Mouse (Mus musculus): ENCODE data around the gene Apaf1. TPM values are rescaled to one million over a fixed set of nuclear protein-coding genes. Genes with fewer than 3 reads are reported as not detected.

Gene Apaf1
- polyA plus RNA-seq, 1 experiment from 2014 or later, result 35.9 TPM

DNA sequence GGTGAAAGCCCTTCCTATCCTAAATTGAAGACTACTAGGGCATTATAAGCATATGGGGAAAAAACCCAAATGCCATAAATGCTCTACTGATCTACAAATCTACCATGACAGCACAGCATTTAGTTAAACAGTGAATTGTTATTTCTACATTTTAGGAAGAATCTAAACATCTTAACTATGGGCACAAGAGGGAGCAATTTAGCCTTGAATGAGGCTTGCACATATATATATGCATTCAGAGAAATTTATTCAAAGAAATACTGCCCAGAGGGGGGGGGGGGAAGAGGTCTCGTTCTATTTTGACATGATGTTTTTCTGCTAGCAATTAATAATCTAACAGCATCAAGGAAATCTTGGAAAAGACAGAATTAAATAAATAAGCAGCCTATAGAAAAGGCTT is 10.8 kb downstream of the Apaf1 start:
- no peaks in the 10 kb centered on the region for H3K4me1 ChIP-seq
- no peaks in the 10 kb centered on the region for H3K27me3 ChIP-seq
- no peak overlapping the region for H3K9ac ChIP-seq
- peaks cover 30% of the 10 kb centered on the region for H3K36me3 ChIP-seq
- no peaks in the 10 kb centered on the region for H3K9me3 ChIP-seq (replicated peaks)
- H3K4me3 ChIP-seq, result no peak overlapping the region
- H3K4me2 ChIP-seq (replicated peaks), result no peak overlapping the region
- H3K27ac ChIP-seq, result no peak overlapping the region
- 64% methylated on average over 1 of the region's 1 CpGs for WGBS
- ATAC-seq (ENCODE audit: low FRiP score), result no peak

DNA sequence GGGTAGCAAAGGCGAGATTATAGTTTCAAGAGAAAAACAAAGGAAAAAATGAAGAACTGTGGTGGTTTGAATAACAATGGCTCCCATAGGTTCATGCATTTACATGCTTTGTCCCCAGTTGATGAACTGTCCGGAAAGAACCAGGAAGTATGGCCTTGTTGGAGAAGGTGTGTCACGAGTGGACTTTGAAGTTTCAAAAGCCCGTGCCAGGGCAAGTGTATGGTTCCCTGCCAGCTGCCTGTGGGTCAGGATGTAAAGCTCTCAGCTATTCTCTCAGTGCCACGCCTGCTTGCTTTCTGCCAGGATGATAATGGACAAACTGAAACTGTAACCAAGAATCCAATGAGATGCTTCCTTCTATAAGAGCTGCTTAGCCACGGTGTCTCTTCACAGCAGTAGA is 20.2 kb downstream of the Apaf1 start:
- H3K4me2 ChIP-seq (replicated peaks), result no peak overlapping the region
- no peaks in the 10 kb centered on the region for H3K4me1 ChIP-seq
- no peak overlapping the region for H3K4me3 ChIP-seq
- no peaks in the 10 kb centered on the region for H3K9me3 ChIP-seq (replicated peaks)
- no peak overlapping the region for H3K27ac ChIP-seq
- no peaks in the 10 kb centered on the region for H3K27me3 ChIP-seq
- 93% methylated on average over 6 of the region's 6 CpGs for WGBS
- H3K36me3 ChIP-seq, result peaks cover 64% of the 10 kb centered on the region
- no peak overlapping the region for H3K9ac ChIP-seq
- no peak for ATAC-seq (ENCODE audit: low FRiP score)

DNA sequence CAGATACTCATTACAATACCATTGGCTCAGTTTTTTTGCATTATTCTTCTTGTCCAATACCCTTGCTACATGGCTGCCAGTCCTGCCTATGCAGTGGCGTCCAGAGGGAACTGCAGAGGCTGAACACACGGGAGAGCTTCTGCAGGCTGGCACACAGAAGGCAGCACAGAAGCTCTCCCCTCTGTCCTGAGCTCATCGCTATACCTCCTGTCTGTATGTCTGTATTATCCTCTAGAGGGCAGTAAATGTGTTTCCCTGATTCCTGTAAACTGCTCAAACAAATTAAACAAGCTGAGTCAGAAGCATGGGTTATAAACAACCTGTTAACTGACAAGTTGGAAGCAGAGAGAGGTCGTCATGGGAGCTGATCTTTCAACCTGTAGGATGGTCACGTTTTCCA is 21.8 kb downstream of the Apaf1 start:
- Histone ChIP-seq H3K9ac (no peak overlapping the region), H3K4me1 (no peaks in the 10 kb centered on the region), H3K27ac (no peak overlapping the region), H3K27me3 (no peaks in the 10 kb centered on the region), H3K4me3 (no peak overlapping the region), H3K36me3 (peaks cover 51% of the 10 kb centered on the region), H3K4me2 (replicated peaks) (no peak overlapping the region), H3K9me3 (replicated peaks) (no peaks in the 10 kb centered on the region)
- WGBS, result 50% methylated on average over 5 of the region's 5 CpGs
- ATAC-seq (ENCODE audit: low FRiP score), result no peak

DNA sequence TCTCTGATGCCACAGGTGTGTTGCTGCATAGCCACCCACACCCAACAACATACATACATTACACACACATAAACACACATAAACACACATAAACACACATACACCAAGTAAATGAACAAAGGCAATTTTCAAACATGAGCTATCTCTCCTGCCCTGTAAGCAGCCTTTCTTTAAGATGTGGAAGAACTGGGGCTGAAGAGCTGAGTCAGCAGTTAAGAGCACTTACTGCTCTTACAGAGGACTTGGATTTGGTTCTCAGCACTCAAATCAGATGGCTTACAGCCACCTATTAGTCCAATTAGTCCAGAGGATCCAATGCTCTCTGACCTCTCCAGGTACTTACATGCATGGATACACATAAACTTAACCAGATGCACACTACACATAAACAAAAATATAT is 29.8 kb downstream of the Apaf1 start:
- Histone ChIP-seq H3K27ac (no peak overlapping the region), H3K4me1 (no peaks in the 10 kb centered on the region), H3K4me2 (replicated peaks) (no peak overlapping the region), H3K4me3 (no peak overlapping the region), H3K36me3 (peaks cover 42% of the 10 kb centered on the region), H3K9me3 (replicated peaks) (no peaks in the 10 kb centered on the region), H3K9ac (no peak overlapping the region), H3K27me3 (no peaks in the 10 kb centered on the region)
- ATAC-seq (ENCODE audit: low FRiP score), result no peak

DNA sequence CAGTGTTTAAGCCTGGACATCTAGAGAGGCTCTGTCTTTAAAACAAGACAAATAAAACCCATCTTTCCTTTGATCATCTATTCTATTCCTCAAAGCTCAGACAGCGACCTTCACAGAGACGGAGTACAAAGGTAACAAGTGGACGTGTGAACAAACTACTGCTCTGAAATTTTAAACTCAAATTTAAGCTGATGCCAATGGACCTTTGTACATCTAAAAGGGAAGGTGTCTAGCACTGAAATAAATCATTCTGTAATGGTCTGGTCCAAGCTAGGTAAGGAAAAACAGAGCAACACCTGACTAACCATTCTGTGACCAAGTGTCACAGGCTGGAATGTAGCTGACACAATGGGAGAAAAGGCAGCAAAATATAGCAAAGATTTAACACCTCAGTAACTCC is 31.4 kb downstream of the Apaf1 start:
- no peak for ATAC-seq (ENCODE audit: low FRiP score)
- Histone ChIP-seq H3K9ac (no peak overlapping the region), H3K4me3 (no peak overlapping the region), H3K9me3 (replicated peaks) (no peaks in the 10 kb centered on the region), H3K36me3 (peaks cover 51% of the 10 kb centered on the region), H3K4me1 (no peaks in the 10 kb centered on the region), H3K27me3 (no peaks in the 10 kb centered on the region), H3K27ac (no peak overlapping the region), H3K4me2 (replicated peaks) (no peak overlapping the region)
- WGBS, result 95% methylated on average over 3 of the region's 3 CpGs

DNA sequence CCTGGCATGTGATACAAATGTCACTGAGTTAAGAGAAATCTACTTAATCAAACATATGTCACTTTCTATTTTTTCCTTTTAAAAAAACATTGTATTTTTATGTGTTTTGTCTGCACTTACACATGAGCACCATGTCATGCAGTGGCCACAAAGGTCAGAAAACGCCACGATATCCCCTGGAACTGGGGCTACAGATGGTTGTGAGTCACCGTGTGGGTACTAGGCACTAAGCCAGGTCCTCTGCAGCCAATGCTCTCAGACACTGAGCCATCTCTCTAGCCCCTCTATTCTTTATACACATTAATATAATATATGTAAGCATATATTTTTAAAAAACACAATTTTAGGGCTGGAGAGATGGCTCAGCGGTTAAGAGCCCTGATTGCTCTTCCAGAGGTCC is 32.9 kb downstream of the Apaf1 start:
- 95% methylated on average over 4 of the region's 4 CpGs for WGBS
- no peaks in the 10 kb centered on the region for H3K4me1 ChIP-seq

DNA sequence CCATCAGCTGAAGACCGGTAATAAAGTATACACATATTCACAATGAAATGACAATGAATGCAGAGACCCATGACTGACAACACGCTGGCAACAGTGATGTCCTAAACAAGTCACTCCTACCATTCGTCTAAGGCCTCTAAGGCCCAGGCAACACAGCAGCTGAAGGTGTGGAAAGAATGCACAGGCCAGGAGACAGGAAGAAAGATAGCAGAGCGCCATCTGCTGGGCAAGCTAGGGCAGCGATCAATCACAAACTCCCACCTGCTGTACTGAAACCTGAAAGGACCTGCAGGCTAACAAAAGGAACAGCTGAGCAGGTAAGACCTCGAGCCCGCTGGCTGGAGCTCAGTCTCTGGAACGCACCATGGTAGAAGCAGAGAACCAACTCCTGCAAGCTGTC is 48.6 kb downstream of the Apaf1 start:
- ATAC-seq (ENCODE audit: low FRiP score), result peak; percentile 72
- Histone ChIP-seq H3K4me2 (replicated peaks) (no peak overlapping the region), H3K36me3 (peaks cover 25% of the 10 kb centered on the region), H3K4me1 (no peaks in the 10 kb centered on the region), H3K27ac (no peak overlapping the region), H3K9ac (no peak overlapping the region), H3K4me3 (no peak overlapping the region), H3K9me3 (replicated peaks) (no peaks in the 10 kb centered on the region), H3K27me3 (no peaks in the 10 kb centered on the region)
- 22% methylated on average over 8 of the region's 8 CpGs for WGBS

More for the DNA sequence above, 32.9 kb downstream of the Apaf1 start:
- Histone ChIP-seq H3K9me3 (replicated peaks) (no peaks in the 10 kb centered on the region), H3K27ac (no peak overlapping the region), H3K36me3 (peaks cover 46% of the 10 kb centered on the region), H3K9ac (no peak overlapping the region), H3K27me3 (no peaks in the 10 kb centered on the region), H3K4me2 (replicated peaks) (no peak overlapping the region), H3K4me3 (no peak overlapping the region)
- no peak for ATAC-seq (ENCODE audit: low FRiP score)

DNA sequence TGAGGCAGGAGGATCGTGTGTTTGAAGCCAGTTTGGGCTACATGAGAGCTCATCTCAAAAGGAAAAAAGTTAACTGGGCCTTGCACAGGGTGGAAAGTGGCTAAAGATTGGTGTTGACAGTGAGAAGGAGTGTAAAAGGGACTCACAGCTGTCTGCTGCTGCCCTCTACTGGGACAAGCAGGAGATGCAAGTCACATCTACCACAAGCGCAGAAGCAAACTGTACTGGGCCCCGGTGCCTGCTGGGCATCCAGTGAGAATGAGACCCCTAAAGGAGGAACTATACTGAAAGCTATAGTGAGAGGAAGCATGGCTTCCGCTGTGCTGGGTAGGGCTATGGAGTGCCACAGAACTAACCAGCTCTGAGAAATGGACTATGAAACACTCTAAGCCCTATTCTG is 50.2 kb downstream of the Apaf1 start:
- Histone ChIP-seq H3K4me1 (no peaks in the 10 kb centered on the region), H3K4me3 (no peak overlapping the region), H3K9ac (no peak overlapping the region), H3K27me3 (no peaks in the 10 kb centered on the region), H3K9me3 (replicated peaks) (no peaks in the 10 kb centered on the region), H3K4me2 (replicated peaks) (no peak overlapping the region), H3K36me3 (peaks cover 18% of the 10 kb centered on the region), H3K27ac (no peak overlapping the region)
- ATAC-seq (ENCODE audit: low FRiP score), result peak; percentile 71; the same call in 1 of the 2 replicates
- 12% methylated on average over 4 of the region's 4 CpGs for WGBS

DNA sequence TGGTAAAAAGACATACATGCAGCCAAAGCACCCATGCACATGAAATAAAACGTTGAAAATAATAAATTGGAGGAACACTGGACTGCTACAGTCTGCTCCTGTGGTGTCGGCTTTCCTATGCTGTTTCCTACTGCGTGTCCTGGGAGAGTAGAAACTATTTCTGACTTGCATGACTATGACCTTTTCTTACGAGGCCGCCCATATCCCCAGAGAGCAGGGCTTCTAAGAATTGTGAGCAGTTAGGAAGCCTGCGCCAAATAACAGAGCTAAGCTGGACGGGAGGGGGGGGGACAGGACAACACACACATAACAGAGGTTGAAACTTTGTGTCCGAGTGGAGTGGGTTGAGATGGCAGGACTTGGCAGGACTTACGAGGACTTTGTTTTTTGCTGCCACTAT is 51.4 kb downstream of the Apaf1 start:
- ATAC-seq (ENCODE audit: low FRiP score), result no peak
- Histone ChIP-seq H3K4me1 (no peaks in the 10 kb centered on the region), H3K36me3 (peaks cover 9% of the 10 kb centered on the region), H3K9me3 (replicated peaks) (no peaks in the 10 kb centered on the region), H3K9ac (no peak overlapping the region), H3K4me3 (no peak overlapping the region), H3K4me2 (replicated peaks) (no peak overlapping the region), H3K27ac (no peak overlapping the region), H3K27me3 (no peaks in the 10 kb centered on the region)
- 84% methylated on average over 9 of the region's 9 CpGs for WGBS

DNA sequence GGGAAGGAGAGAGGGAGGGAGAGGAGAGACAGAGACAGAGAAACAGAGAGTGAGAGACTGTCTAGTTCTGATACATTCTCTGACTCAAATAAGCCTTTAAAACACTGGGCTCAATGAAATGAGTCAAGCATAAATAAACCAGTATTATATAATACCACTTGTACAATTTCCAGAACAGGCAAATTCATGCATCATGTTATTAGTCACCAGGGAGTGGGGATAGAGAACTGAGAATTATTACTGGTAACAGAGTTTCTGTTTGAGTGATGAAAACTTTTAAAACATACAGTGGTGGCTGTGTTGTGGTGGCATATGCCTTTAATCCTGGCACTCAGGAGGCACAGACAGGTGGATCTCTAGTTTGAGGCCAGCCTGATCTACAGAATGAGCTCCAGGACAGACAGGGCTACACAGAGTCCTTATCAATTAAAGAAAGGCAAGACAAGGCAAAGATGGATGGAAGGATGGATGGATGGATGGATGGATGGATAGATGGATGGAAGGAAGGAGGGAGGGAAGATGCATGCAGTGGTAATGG is 53.5 kb downstream of the Apaf1 start:
- Histone ChIP-seq H3K27ac (no peak overlapping the region), H3K4me1 (no peaks in the 10 kb centered on the region), H3K4me3 (no peak overlapping the region), H3K4me2 (replicated peaks) (no peak overlapping the region), H3K27me3 (no peaks in the 10 kb centered on the region), H3K36me3 (peaks cover 7% of the 10 kb centered on the region), H3K9ac (no peak overlapping the region), H3K9me3 (replicated peaks) (no peaks in the 10 kb centered on the region)
- ATAC-seq (ENCODE audit: low FRiP score), result no peak

DNA sequence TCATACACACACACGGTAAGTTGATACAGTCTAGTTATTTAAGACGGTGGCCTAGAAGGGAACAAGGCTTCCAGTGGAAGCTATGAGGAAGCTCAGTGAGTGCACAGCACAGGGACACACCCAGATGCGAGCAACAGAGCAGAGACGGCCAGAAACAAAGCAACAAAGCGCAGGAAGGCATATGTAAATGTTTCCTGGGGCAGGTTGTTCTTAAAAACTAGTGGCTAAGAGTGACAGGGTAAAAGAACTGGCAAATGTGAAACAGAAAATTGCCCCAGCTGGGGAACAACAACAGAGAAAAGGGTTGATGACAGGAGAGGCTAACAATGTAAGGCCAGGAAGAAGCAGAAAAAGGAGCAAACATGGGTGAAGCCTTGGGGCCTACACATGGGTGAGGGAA is 54.6 kb downstream of the Apaf1 start:
- no peaks in the 10 kb centered on the region for H3K4me1 ChIP-seq
- ATAC-seq (ENCODE audit: low FRiP score), result no peak

DNA sequence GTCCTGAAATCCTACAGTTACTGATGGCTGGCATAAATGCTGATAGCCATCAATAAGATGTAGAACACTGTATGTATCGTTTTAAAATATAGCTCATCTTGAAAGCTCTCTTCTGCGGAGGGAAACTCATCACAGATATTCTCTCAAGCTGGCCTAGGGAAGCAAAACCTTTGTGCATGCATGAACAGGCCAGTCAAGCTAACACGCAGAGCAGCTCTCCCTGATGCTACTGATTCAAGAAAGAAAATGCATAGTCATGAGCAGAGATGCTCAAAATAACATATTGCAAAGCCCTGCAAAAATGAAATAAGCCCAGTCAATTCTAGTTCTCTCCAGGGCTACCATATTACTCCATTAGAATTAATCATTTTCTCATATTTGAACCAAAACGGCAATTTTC is 55.1 kb downstream of the Apaf1 start:
- ATAC-seq (ENCODE audit: low FRiP score), result no peak
- no peak overlapping the region for H3K4me2 ChIP-seq (replicated peaks)
- WGBS, result 95% methylated on average over 4 of the region's 4 CpGs
- no peak overlapping the region for H3K4me3 ChIP-seq
- H3K9me3 ChIP-seq (replicated peaks), result no peaks in the 10 kb centered on the region
- no peaks in the 10 kb centered on the region for H3K4me1 ChIP-seq
- no peaks in the 10 kb centered on the region for H3K27me3 ChIP-seq
- no peak overlapping the region for H3K27ac ChIP-seq
- H3K36me3 ChIP-seq, result peaks cover 7% of the 10 kb centered on the region
- no peak overlapping the region for H3K9ac ChIP-seq

More for the DNA sequence above, 54.6 kb downstream of the Apaf1 start:
- 83% methylated on average over 5 of the region's 5 CpGs for WGBS
- H3K36me3 ChIP-seq, result peaks cover 7% of the 10 kb centered on the region
- H3K4me3 ChIP-seq, result no peak overlapping the region
- H3K4me2 ChIP-seq (replicated peaks), result no peak overlapping the region
- no peaks in the 10 kb centered on the region for H3K9me3 ChIP-seq (replicated peaks)
- H3K27ac ChIP-seq, result no peak overlapping the region
- H3K27me3 ChIP-seq, result no peaks in the 10 kb centered on the region
- H3K9ac ChIP-seq, result no peak overlapping the region

DNA sequence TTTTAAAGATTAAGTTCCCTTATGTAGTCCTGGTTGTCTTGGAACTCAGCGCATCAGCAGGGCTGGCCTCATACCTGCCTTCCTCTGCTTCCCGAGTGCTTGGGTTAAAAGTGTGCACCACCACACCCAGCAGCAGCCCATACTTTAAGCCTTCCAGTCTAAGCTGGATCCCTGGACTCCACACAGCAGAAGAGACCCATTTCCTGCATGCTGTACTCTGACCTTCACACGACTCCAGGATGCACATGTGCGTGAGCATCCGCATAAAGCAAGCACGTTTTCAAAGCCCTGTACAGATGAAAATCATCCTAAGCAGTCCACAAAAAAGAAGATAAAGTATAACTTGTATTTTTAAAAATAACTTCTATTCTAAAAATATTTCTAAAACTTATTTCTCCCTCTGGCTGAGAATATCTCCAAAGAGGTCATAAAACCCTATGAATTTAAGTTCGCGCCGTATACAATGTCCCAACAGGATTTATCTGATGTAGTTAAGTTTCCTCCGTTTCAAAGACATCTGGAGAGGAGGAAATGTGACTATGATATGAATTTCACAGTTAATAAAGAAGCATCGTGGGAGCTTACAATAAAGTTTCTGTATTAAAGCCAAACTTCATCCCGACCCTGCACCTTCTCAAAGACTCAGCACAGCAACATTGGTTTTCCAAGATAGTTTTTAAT is 76.6 kb downstream of the Apaf1 start:
- H3K4me3 ChIP-seq, result no peak overlapping the region
- no peak for ATAC-seq (ENCODE audit: low FRiP score)
- H3K9me3 ChIP-seq (replicated peaks), result no peaks in the 10 kb centered on the region
- no peak overlapping the region for H3K9ac ChIP-seq
- no peak overlapping the region for H3K4me2 ChIP-seq (replicated peaks)
- no peak overlapping the region for H3K27ac ChIP-seq
- 89% methylated on average over 12 of the region's 12 CpGs for WGBS
- H3K27me3 ChIP-seq, result no peaks in the 10 kb centered on the region
- peaks cover 5% of the 10 kb centered on the region for H3K36me3 ChIP-seq
- no peaks in the 10 kb centered on the region for H3K4me1 ChIP-seq
